Mouse (Mus musculus): Measurements from ENCODE around the gene Il15ra. TPM values are rescaled to one million over a fixed set of nuclear protein-coding genes. Genes with fewer than 3 reads are reported as not detected.
A peak's percentile ranks its signal among the peaks of the same experiment; 100 is the strongest.

The Il15ra gene
- total RNA-seq (2021): 10 to 100 TPM; 15.6 to 20.0 TPM

DNA sequence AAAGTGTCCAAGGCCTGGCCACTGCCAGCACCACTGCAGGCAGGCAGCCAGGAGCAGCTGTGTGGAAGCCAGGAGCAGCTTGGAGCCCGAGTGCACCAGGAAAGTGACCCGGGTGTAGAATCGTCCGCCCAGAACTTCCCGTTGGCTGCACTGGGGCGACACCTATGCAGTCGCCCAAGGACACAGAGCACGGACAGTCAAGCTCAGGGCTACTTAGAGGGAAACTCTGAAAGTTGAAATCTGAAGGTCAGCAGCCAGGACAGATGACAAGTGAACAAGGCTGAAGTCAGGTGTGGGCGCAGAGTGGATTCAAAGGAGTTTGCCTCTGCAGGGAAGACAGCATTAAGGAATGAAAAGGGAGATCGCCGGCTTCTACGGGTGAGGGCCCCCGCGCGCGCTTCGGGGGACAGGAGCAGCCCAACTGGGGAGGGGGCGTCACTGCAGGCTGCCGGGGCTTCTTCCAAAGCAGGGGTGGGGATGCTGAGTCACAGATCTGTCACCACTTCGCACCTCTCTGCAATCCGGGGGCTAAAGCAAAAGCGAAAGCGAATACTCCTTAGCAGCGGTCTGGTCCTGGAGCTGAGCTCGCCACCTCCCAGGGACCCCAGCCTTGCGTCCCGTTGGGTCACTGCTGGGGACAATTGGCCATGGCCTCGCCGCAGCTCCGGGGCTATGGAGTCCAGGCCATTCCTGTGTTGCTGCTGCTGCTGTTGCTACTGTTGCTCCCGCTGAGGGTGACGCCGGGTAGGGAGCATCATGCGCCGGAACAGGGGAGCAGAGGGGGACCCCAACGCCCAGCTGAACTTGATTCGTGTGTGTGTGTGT lies at the start of gene Il15ra:
Gene Il15ra, plus strand, starts transcription at position 90 of the 825 bp plus-strand sequence.
- DNase-seq: peak; percentile 87

DNA sequence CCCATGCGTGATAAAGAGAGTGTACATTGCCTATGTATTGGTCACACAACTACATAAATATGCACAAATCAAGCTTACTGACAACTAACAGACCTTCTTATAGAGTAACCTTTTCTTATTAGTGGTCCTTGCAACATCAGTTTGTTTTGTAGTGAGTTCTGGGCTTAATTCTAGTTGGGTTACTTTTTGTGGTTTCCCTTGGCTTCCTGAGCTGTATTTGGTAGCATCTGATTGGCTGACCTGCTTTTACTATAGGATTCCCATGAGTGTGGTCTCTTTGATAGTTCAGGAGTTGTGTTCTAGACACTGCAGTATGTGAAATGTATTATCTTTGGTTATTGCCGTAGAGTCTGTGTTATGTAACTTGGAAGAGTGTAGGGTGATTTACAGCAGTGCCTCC lies 47.5 kb upstream of the Il15ra start:
- DNase-seq: no peak

DNA sequence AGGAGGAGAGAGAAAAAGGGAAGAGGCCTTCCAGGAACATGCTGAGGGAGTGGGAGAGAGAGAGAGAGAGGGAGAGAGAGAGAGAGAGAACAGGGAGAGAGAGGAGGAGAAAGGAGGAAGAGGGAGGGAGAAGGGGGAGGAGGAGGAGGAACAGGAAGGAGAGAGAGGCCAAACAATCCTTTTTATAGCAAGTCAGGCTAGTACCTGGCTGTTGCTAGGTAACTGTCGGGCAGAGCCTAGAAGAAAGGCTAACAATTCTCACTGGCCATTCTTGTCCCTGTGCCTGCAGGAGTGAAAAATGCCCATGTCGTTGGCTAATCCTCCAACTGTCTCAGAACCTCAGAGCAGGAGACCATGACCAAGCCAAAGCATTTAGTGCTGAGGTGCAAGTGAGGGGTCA lies 45.8 kb upstream of the Il15ra start:
- no peak for DNase-seq

DNA sequence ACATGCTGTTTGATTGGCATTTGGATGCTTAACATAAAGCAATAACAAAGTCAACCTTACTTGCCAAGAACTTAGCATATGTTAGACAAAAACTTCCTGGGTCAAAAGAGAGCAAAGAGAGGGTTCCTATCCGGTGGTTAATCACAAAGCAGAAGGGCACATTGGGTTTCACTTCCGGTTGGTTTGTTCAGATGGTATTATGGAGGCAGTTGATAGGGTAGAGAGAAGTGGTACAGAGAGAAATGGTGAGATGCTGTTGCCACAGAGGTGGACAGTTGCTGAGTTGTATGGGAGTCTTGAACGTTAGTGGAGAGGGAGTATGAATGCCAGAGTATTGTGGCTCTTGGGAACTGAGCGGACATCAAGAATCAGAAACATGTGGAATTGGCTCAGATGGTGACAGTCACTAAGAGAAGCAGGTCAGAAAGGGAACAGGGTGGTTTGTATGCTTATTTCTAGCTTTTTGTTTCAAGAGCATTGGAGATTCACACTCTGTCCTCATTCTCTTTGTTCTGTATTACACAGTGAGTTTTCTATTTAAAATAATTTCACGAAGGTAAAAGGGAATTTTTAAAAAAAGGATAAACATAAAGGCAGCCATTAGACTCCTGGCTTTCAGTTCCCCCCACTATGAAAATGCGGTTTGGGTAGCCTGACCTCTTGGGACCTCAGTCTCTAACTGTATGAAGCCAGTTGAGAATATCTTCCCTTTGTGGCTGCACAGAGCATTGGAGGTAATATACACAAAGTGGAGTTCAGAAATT lies 42.8 kb upstream of the Il15ra start:
- no peak for DNase-seq

DNA sequence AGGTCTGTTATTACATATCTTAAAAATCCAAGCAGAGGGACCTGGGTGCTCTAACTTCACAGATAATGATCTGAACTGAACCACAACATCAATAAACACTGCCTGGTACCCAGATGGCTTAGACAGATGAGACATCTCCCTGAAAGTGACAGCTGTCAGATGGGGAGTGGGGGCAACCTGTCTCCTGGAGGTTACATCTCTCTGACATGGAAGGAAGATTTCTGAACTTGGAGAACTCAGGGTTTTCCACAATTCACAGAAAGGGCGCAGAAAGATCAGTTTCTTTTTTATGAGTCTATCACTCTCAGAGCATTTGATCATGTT lies 42.2 kb upstream of the Il15ra start:
- DNase-seq: no peak

DNA sequence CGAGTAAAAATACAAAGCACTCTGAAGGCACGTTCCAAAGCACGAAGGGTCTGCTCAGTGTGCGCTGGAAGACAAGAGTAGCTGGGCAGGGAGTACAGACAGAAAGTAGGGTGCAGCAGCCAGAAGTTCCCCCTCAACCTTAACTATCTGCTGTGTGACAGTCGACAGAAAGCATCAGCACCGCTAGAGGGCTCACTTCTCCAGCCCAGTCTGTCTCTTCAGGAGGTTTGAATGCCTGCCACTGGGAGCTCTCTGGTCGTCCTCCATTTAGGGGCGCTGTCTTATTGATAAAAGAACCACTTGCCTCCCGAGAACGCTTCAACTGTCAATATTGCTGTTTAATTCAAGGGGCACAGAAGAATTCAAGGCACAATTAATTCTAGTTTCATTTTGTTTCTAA lies 41.1 kb upstream of the Il15ra start:
- peak; percentile 85 for DNase-seq

DNA sequence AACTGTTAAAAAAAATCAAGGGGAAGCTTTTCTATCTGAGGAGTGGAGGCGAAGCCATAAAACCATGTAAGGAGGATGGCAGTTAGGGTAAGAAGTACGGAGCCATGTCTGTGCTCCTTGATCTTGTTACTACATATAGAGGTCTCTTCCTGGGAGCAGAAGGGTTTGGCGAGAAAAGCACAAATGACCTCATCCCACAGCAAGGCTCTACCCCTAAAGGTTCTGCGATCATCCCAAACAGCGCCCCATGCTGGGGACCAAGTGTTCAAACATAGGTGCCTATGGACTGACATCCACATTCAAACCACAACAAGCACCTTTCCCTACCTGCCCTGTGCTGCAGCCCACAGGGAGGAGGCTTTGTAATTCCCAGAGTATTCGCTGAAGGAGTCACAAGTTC lies 40.7 kb upstream of the Il15ra start:
- DNase-seq: peak; percentile 50

DNA sequence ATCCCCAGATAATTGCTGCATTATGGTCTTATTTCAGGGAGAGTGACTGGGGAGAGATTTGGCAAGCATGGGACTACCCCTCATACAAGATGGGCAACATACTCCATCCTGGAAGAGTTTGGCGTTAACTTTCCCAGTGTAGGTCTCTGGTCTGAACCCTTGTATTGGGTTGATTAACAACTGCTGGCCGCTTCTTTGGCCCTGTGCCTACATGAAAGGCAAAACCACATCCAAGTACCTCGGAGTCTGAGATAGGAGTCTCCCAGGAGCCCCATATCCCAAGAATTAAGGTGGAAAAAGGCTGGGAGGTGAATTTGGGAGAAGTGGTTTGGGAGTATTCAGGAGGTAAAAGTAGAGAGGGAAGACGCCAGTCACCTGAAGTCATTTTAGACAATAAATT lies 40.3 kb upstream of the Il15ra start:
- no peak for DNase-seq

DNA sequence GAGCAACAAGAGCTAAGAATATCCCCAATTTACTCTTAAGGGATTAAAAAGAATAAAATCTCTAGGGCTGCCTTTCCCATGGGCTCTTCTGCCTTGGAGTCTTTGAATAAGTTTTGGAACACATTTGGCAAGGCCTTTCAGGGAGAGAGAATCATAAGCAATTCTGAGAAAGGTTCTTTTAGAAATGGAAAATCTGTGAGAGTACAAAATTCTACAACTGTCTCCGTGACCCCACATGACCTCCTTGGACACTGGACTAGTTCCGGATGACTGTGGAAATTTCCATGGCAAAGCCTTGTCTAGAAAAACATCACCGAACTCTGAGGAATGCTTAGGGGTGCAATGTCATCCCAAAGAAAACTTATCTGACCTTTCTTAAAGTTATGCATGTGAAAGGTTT lies 39.8 kb upstream of the Il15ra start:
- no peak for DNase-seq

DNA sequence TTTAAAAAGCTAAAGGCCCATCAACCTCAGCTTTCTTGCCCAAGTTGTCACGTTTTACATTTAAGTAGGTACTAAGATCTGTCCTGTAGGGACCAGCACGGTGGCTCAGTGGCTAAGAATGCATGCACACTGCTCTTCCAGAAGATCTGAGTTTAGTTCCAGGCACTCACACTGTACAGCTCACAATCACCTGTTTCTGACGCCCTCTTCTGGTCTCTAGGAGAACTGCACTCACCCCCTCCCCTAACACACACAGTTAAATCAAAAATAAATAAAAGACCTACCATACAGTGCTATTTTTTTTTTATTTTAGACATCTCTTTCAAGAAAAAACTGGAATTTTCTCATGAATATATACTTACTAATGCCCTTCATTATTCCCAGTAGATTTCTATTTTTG lies 32.9 kb upstream of the Il15ra start:
- no peak for DNase-seq

DNA sequence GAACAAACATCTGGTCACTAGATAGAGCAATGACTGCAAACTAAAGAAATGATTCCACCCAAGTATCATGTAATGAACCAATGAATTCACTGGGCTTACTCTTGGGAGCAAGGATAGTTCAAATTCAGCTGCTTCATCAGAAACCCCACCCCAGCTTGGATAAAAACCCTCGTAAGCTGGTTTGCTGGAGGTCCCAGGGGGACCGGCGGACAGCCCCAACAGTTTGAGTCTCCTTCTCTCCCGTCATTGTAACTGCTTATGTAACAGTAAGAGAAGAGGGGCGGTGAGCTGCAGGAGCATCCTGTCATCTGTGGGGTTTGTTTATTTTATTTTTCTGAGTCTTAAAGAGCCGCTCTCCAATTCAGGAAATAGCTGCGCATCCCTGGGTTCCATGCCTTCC lies 25.5 kb upstream of the Il15ra start:
- DNase-seq: no peak

DNA sequence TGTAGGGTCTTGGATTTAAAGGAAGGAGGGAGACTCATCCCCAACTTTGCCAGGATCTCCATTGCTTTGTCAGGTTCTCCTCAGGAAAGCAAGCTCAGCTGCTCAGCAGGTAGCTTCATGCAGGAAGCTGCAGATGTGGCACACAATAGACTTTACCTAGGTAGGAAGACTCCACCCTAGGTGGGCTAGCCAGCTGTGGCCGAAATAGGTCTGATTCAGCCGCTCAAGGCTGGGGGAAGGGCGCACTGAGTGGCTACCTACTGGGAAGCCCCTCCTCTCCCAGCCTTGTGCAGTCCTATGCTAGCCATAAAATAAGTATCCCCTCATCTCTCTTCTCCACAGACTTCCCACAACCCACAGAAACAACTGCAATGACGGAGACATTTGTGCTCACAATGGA lies 22.4 kb upstream of the Il15ra start:
- DNase-seq: no peak

DNA sequence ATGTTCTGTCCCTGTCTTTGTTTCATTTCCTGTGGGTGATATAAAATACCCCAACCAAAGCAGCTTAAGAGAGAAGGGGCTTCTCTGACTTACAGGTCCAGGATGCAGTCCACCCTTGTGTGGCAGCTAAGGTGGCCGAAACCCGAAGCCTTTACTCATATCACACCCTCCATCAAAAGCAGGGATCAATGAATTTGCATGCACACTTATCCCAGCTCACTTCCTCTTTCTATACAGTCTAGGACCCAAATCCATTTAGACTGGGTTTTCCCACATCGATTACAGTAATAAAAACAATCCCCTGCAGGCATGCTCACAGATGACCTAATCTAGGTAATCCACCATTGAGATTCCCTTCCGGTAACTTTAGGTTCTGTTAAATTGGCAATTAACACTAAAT lies 18.6 kb upstream of the Il15ra start:
- no peak for DNase-seq

DNA sequence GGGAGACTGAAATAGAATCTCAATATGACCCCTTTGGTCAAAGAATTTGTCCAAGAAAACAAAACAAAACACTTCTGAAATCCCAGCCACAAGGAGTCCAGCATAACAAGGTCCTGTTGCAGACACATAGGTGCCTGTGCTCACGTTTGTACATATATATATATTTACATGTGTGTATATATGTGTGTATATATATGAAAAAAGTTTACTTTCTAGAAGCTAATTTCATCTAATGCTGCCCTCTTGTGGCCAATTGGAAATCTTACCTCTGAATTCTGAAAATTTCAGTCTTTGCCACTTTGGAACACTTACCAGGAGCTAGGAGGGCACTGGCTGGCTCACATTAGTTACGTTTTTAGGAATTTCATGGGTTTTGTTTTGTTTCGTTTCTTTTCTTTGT lies 17.7 kb upstream of the Il15ra start:
- DNase-seq: no peak

DNA sequence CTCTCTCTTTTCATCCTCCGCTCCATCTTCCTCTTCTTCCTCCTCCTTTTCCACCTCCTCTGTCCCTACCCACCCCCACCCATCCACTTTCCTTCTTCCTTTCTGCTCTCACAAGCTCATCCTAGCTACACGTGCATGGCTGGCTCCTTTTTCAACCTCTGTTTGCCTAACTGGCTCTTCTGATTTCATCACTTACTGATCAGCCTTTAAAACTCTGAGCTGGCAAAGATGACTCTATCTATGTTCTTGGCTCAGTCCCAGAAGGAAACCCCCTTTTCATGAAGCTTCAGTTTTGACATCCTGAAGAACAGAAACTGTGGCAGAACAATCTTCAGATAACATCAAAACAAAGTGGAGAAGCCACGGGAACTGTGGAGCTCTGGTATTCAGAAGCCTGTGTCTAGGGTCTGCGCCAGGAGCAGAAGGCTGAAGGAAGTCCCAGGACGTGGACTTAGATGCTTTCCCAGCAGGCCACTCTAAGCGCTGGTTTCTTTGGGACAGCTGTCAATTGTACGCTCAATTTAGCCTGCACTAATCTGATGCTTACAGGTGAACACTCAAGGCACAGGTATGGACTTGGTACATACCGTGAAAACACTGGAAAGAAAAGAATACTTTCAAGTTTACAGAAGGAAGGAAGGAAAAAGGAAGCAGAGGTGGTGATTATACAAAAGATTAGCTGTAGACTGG lies 14.7 kb upstream of the Il15ra start:
- DNase-seq: no peak

DNA sequence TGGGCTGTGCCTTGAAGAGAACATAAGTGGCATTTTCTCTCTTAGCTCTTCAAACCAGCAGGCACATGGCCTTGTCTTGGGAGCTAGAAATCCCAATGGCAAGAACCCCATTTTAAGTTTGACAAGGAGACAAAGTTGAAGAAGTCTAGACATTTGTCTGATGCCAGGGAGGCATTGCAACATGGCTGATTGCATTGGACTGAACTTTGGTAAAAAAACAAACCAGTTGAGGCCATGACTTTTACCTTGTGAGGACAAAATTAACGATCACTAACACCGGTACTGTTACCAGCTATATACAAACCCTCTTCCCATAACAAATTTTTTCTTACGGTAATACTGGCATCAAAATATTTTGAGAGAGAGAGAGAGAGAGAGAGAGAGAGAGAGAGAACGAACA lies 11.7 kb upstream of the Il15ra start:
- no peak for DNase-seq

DNA sequence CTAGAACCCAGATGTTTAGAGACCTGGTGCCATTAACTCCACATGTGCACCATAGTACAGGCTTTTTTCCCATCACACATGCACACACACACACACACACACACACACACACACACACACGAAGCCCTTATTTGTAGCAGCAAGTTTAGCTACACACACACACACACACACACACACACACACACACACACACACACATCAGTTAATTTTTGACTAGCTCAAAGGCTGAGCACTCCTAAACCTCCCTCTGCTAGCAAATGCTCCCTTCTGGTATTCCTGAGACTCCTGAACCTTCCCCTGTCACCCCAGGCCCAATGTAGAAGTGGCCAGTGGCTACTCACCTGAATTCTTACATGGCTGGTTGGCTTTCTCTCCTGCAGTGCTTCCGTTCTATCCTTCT lies 11.0 kb upstream of the Il15ra start:
- no peak for DNase-seq

DNA sequence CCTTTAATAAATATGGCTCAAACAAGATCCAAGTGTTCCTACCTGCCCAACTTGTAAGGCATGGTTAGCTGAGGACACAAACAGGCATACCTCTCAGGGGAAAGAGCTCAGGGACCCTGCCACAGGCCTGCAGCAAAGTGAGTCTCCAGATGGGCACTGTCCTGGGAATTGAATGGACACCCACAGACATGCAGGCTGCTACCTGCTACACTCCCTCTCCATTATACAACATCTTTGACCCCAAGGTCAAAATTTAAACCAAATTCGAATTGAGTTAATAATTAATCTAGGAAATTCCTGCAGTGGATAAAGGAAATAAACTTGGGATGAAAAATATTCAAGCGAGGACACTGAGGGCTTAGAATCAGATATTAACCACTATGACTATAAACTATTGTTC lies 9.2 kb upstream of the Il15ra start:
- no peak for DNase-seq

DNA sequence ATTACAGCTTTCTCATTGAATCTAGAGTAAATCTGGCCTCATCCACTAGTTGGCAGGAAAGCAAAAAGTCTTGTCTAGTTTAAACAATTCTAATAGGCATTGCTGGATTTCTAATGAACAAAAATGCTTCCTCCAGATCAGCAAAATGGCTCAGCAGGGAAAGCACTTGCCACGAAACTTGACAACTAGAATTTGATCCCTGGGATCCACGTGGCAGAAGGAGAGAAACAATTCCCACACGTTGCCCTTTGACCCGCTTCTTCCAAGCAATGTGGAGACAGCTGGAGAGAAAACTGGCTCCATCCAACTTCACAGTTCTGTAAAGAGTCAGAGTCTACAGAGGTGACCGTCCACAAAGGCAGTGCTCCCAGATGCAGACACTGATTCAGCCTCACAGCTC lies 6.1 kb upstream of the Il15ra start:
- no peak for DNase-seq

DNA sequence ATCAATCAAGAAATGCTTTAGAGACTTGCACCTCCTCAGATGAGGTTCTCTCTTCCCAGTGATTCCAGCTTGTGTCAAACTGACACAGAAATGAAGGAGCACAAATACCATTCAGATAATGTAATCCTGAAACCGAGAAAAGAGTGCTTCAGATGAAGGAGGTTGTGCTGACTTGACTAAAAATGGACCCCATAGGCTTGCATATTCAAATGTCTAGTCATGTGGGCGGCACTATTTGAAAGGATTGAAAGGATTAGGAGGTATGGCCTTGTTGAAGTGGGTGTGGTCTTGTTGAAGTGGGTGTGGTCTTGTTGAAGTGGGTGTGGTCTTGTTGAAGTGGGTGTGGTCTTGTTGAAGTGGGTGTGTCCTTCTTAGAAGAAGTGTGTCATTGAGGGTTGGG lies 5.2 kb upstream of the Il15ra start:
- no peak for DNase-seq

DNA sequence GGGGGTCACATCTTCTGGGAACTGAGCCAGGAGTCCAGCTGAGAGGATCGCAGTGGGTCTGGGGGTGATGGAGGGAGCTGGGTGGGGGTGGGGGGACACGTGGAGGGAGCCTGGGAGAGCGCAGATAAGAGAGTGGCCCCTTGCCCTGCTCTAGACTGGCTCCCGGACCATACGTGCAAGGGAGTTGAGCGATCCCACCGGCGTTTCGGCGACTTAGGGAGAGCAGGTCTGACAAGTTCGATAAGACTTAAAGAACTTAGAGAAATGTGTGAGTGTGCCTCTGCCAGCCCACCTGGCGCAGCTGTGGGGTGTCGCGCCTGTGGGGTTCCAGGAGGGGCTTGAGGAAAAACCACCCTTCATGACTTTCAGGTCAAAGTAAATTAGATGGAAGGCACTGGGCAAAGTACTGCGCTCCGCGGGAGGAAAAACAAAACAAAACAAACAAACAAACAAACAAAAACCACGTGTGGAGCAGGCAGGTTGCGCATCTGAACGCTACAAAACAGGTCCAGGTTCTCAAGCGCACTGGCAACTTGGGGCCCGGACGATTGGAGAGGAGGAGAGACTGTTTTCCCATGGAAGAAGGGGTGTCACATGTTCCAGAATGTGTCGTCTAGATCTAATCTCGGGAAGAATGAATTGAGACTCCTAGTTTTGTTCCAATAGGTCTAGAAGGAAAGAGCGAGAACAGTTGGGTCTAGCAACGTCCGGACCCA lies 1.1 kb downstream of the Il15ra start:
- DNase-seq: no peak

DNA sequence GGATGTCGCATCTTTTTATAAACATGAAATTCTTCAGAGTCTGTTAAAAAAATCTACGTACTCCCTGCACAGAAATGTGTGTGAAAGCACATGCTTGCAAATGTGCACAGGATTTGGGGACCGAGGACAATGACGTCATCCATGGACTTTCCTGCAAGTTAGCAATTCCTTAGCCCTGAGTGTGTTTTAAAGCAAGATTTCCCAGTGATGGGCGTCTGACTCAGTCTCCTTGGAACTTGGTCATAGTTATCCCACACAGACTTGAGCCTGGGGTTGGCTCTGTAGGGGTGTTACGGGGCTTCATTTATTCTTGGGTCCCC lies 1.6 kb downstream of the Il15ra start:
- no peak for DNase-seq

DNA sequence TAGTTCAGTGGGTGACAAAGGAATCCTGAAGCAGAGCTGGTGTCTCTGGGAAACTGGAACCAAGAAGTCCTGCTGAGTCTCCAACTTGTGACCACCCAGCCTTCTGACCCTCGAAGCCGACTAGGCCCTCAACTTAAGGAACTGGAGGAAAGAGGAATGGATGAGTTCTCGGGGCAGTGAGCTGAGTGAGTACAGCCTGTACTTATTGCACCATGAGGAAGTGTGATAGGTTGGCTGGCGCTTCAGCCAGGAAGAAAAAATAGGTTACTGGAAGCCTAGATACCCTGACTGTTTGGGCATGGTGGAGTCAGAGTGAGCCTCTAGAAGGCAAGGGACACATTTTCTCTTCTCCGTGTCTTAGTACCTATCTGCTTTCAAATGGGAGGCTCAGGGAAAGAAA lies 3.4 kb downstream of the Il15ra start:
- DNase-seq: no peak

All from heart, postnatal 4 days (tissue).